Mouse (Mus musculus) thymus, adult 2 months (tissue): Measurements from ENCODE around the gene Igfbp6. TPM values are rescaled to one million over a fixed set of nuclear protein-coding genes. Genes with fewer than 3 reads are reported as not detected.

ENCODE experiments used
- DNase-seq: peaks from one replicate; pipeline ENCODE4 v3.0.0; 2021
- H3K27ac ChIP-seq: fragments of 200-500 bp; 2 replicates; pipeline ENCODE4 v1.5.1; 2012; ENCODE audit warnings: low read length, control low read depth; ENCODE audit not compliant: control insufficient read depth, insufficient read depth
- H3K27me3 ChIP-seq: fragments of 200-500 bp; 2 replicates; pipeline ENCODE4 v1.6.1; 2012; ENCODE audit warnings: mild to moderate bottlenecking, low read length, moderate library complexity, mixed read lengths; ENCODE audit not compliant: control insufficient read depth, insufficient read depth
- H3K36me3 ChIP-seq: fragments of 200-500 bp; 2 replicates; pipeline ENCODE4 v1.6.1; 2012; ENCODE audit warnings: mild to moderate bottlenecking, low read length, moderate library complexity; ENCODE audit not compliant: control insufficient read depth, insufficient read depth
- H3K4me1 ChIP-seq: fragments of 200-500 bp; replicated peaks from 2 replicates; pipeline ENCODE4 v1.6.1; 2012; ENCODE audit warnings: low read length; ENCODE audit not compliant: control insufficient read depth, insufficient read depth
- H3K4me3 ChIP-seq: fragments of 200-500 bp; 2 replicates; pipeline ENCODE4 v1.5.1; 2012; ENCODE audit warnings: mild to moderate bottlenecking, low read length, control low read depth, moderate library complexity; ENCODE audit not compliant: control insufficient read depth, insufficient read depth
- CTCF ChIP-seq: fragments of 200-500 bp; IDR thresholded peaks from 2 replicates; pipeline ENCODE4 v1.5.1; 2012; ENCODE audit warnings: mild to moderate bottlenecking, control low read depth, low read length, moderate library complexity, borderline replicate concordance; ENCODE audit not compliant: control insufficient read depth, poor library complexity, insufficient read depth; ENCODE audit errors: extremely low read depth
- POLR2A ChIP-seq: fragments of 200-500 bp; IDR thresholded peaks from 2 replicates; pipeline ENCODE4 v1.6.1; 2012; ENCODE audit warnings: mild to moderate bottlenecking, low read length, control low read depth, moderate library complexity; ENCODE audit not compliant: control insufficient read depth, poor library complexity, insufficient read depth; ENCODE audit errors: extremely low read depth
- WGBS: fragments of 180-500 bp; shearing (Covaris S2); methylation state at CpG from one replicate; pipeline ENCODE4 v1.1.7; 2018; 5-methylcytosine and 5-hydroxymethylcytosine counted together
- polyA plus RNA-seq: library from polyadenylated mRNA; depleted of rRNA; stranded (reverse); fragments of >200 nt; gene quantifications from 2 replicates; pipeline ENCODE4 v1.2.3, GENCODE M21; 2012

Gene Igfbp6
- polyA plus RNA-seq, 1 experiment, result 30.2 TPM

GRCm38 (mm10) chr15:102100161-102100981 is 43.8 kb upstream of the Igfbp6 start, which contains the start of gene Tns2:
Gene Tns2 (plus strand): TSS chr15:102100413.
- H3K27ac ChIP-seq, result no peak within 1 kb of the TSS
- H3K36me3 ChIP-seq, result peaks cover 14% of the 10 kb centered on the region
- peak; percentile 71 for DNase-seq
- peak within 1 kb of the TSS; percentile 53 for H3K4me3 ChIP-seq
- H3K27me3 ChIP-seq, result no peaks in the 10 kb centered on the region
- 2% methylated on average over 52 of the region's 82 CpGs for WGBS
- TF ChIP-seq CTCF (peak; percentile 94), POLR2A (no peak)
- H3K4me1 ChIP-seq, result peaks cover 9% of the 10 kb centered on the region

GRCm38 (mm10) chr15:102100996-102101671 is 43.0 kb upstream of the Igfbp6 start:
- Histone ChIP-seq H3K4me1 (peaks cover 10% of the 10 kb centered on the region), H3K36me3 (peaks cover 7% of the 10 kb centered on the region), H3K27me3 (no peaks in the 10 kb centered on the region), H3K4me3 (no peak overlapping the region), H3K27ac (no peak overlapping the region)
- 66% methylated on average over 10 of the region's 10 CpGs for WGBS
- no peak for DNase-seq
- TF ChIP-seq POLR2A, result no peak
- no peak for TF ChIP-seq CTCF

- Histone ChIP-seq H3K36me3 (peaks cover 4% of the 10 kb centered on the region; the same call in 1 of the 2 replicates), H3K27ac (peak overlapping the region; percentile 9; the same call in 1 of the 2 replicates), H3K4me3 (no peak overlapping the region), H3K27me3 (no peaks in the 10 kb centered on the region), H3K4me1 (peaks cover 18% of the 10 kb centered on the region)
- DNase-seq, result no peak
- no peak for TF ChIP-seq POLR2A
- no peak for TF ChIP-seq CTCF
- WGBS, result 80% methylated on average over 11 of the region's 11 CpGs
Measured at GRCm38 (mm10) chr15:102101672-102102541, 42.3 kb upstream of the Igfbp6 start.

GRCm38 (mm10) chr15:102102548-102103121 is 41.5 kb upstream of the Igfbp6 start:
- no peak overlapping the region for H3K4me3 ChIP-seq
- H3K36me3 ChIP-seq, result no peaks in the 10 kb centered on the region
- DNase-seq, result no peak
- no peaks in the 10 kb centered on the region for H3K27me3 ChIP-seq
- H3K27ac ChIP-seq, result peak overlapping the region; percentile 9; the same call in 1 of the 2 replicates
- no peak for TF ChIP-seq CTCF
- no peak for TF ChIP-seq POLR2A
- peaks cover 22% of the 10 kb centered on the region for H3K4me1 ChIP-seq
- 70% methylated on average over 6 of the region's 6 CpGs for WGBS

- no peak for DNase-seq
- 90% methylated on average over 14 of the region's 14 CpGs for WGBS
Measured at GRCm38 (mm10) chr15:102103371-102103946, 40.7 kb upstream of the Igfbp6 start.

More at GRCm38 (mm10) chr15:102103371-102103946, 40.7 kb upstream of the Igfbp6 start:
- H3K27ac ChIP-seq, result no peak overlapping the region
- peaks cover 25% of the 10 kb centered on the region for H3K4me1 ChIP-seq
- TF ChIP-seq CTCF (no peak), POLR2A (no peak)
- no peaks in the 10 kb centered on the region for H3K36me3 ChIP-seq
- no peaks in the 10 kb centered on the region for H3K27me3 ChIP-seq
- H3K4me3 ChIP-seq, result no peak overlapping the region
